Mouse (Mus musculus) CH12.LX (cell line): Measurements from ENCODE around the gene Zscan5b. TPM values are rescaled to one million over a fixed set of nuclear protein-coding genes. Genes with fewer than 3 reads are reported as not detected.

Experiments used
- DNase-seq: peaks from one replicate; pipeline ENCODE4 v3.0.0-alpha.2; 2013; ENCODE audit errors: extremely low read depth
- H3K27ac ChIP-seq: 2 replicates; pipeline ENCODE4 v1.5.1; 2012; ENCODE audit warnings: low read depth, mild to moderate bottlenecking, control low read depth, moderate library complexity; ENCODE audit not compliant: insufficient read depth
- H3K27me3 ChIP-seq: replicated peaks from 2 replicates; pipeline ENCODE3; 2012; ENCODE audit warnings: inconsistent platforms
- H3K36me3 ChIP-seq, 2 experiments: replicated peaks in 1 of 2; 2 replicates each; pipeline versions ENCODE3 to v1.6.1; 2012; ENCODE audit warnings: inconsistent platforms in 1 of 2, low read length in 1 of 2, mild to moderate bottlenecking in 1 of 2, mixed read lengths in 1 of 2, moderate library complexity in 1 of 2; ENCODE audit not compliant: control insufficient read depth in 1 of 2, insufficient read depth in 1 of 2
- H3K4me1 ChIP-seq, 2 experiments: 2 replicates each; pipeline ENCODE4 v1.6.1; 2012; ENCODE audit warnings: inconsistent platforms in 1 of 2, moderate library complexity in 1 of 2; ENCODE audit not compliant: insufficient read depth in 2 of 2, control insufficient read depth in 1 of 2
- H3K4me2 ChIP-seq: 2 replicates; pipeline ENCODE4 v1.6.1; 2012; ENCODE audit warnings: low read depth, mild to moderate bottlenecking, control low read depth; ENCODE audit not compliant: poor library complexity, insufficient read depth, severe bottlenecking
- H3K4me3 ChIP-seq, 3 experiments: fragments of 150-350 bp in 1 of 3; sonication (generic) in 1 of 3; replicated peaks in 1 of 3; 2 replicates each; pipeline versions ENCODE3 to v1.5.1; 2011 to 2012; ENCODE audit warnings: low read depth in 2 of 3, low read length in 2 of 3, mild to moderate bottlenecking in 2 of 3, moderate library complexity in 2 of 3, control low read depth in 1 of 3, improper control_type of control experiment in 1 of 3, inconsistent platforms in 1 of 3, mixed read lengths in 1 of 3; ENCODE audit not compliant: poor library complexity in 1 of 3
- H3K79me2 ChIP-seq: replicated peaks from 2 replicates; pipeline ENCODE4 v1.6.1; 2012; ENCODE audit warnings: mild to moderate bottlenecking, moderate library complexity; ENCODE audit not compliant: control insufficient read depth, poor library complexity, insufficient read depth, severe bottlenecking; ENCODE audit errors: extremely low read depth
- H3K9ac ChIP-seq: 2 replicates; pipeline ENCODE4 v1.6.1; 2012; ENCODE audit warnings: low read depth, mild to moderate bottlenecking, control low read depth, moderate library complexity; ENCODE audit not compliant: insufficient read depth
- H3K9me3 ChIP-seq: replicated peaks from 2 replicates; pipeline ENCODE3; 2012; ENCODE audit warnings: low read length, inconsistent platforms, mixed read lengths
- E2F4 ChIP-seq: IDR thresholded peaks from 2 replicates; pipeline ENCODE4 v1.6.1; 2011; ENCODE audit warnings: low read depth, low read length, improper control_type of control experiment; ENCODE audit not compliant: insufficient replicate concordance
- ELF1 ChIP-seq: IDR thresholded peaks from 2 replicates; pipeline ENCODE4 v1.6.1; 2014; ENCODE audit warnings: low read depth, mild to moderate bottlenecking, inconsistent platforms, low read length, improper control_type of control experiment
- EP300 ChIP-seq: IDR thresholded peaks from 2 replicates; pipeline ENCODE4 v1.6.1; 2011; ENCODE audit warnings: low read length, improper control_type of control experiment
- GABPA ChIP-seq: IDR thresholded peaks from 2 replicates; pipeline ENCODE4 v1.6.1; 2012; ENCODE audit warnings: low read depth, low read length, improper control_type of control experiment, inconsistent platforms; ENCODE audit not compliant: insufficient replicate concordance
- HCFC1 ChIP-seq: IDR thresholded peaks from 2 replicates; pipeline ENCODE4 v1.6.1; 2012; ENCODE audit warnings: low read depth, mild to moderate bottlenecking, inconsistent platforms, low read length, improper control_type of control experiment
- IRF4 ChIP-seq: IDR thresholded peaks from 2 replicates; pipeline ENCODE4 v1.6.1; 2014; ENCODE audit warnings: low read depth, mild to moderate bottlenecking, inconsistent platforms, low read length, improper control_type of control experiment
- JUN ChIP-seq: IDR thresholded peaks from 2 replicates; pipeline ENCODE4 v1.6.1; 2011; ENCODE audit warnings: low read depth, mild to moderate bottlenecking, low read length, improper control_type of control experiment, moderate library complexity; ENCODE audit not compliant: insufficient read depth
- KAT2A ChIP-seq: IDR thresholded peaks from 2 replicates; pipeline ENCODE4 v1.6.1; 2012; ENCODE audit warnings: low read length, improper control_type of control experiment, inconsistent platforms; ENCODE audit not compliant: insufficient replicate concordance
- MXI1 ChIP-seq: IDR thresholded peaks from 2 replicates; pipeline ENCODE4 v1.6.1; 2011; ENCODE audit warnings: mild to moderate bottlenecking, low read depth, low read length, improper control_type of control experiment
- MYC ChIP-seq: IDR thresholded peaks from 2 replicates; pipeline ENCODE4 v1.6.1; 2011; ENCODE audit warnings: low read depth, mild to moderate bottlenecking, improper control_type of control experiment, low read length
- NRF1 ChIP-seq: IDR thresholded peaks from 2 replicates; pipeline ENCODE4 v1.6.1; 2014; ENCODE audit warnings: low read depth, mild to moderate bottlenecking, inconsistent platforms, low read length, improper control_type of control experiment, moderate library complexity
- POLR2A ChIP-seq: IDR thresholded peaks from 2 replicates; pipeline ENCODE4 v1.6.1; 2011; ENCODE audit warnings: low read depth, mild to moderate bottlenecking, improper control_type of control experiment, low read length
- SIN3A ChIP-seq: IDR thresholded peaks from 2 replicates; pipeline ENCODE4 v1.6.1; 2012; ENCODE audit warnings: low read length, improper control_type of control experiment, inconsistent platforms
- TBP ChIP-seq: conservative IDR thresholded peaks from 2 replicates; pipeline ENCODE4 v1.6.1; 2011; ENCODE audit warnings: low read depth, low read length, improper control_type of control experiment
- UBTF ChIP-seq: IDR thresholded peaks from 2 replicates; pipeline ENCODE4 v1.6.1; 2012; ENCODE audit warnings: low read depth, mild to moderate bottlenecking, inconsistent platforms, low read length, improper control_type of control experiment, moderate library complexity
- USF2 ChIP-seq: conservative IDR thresholded peaks from 2 replicates; pipeline ENCODE4 v1.6.1; 2011; ENCODE audit warnings: low read depth, low read length, improper control_type of control experiment
- ZNF384 ChIP-seq: IDR thresholded peaks from 2 replicates; pipeline ENCODE4 v1.6.1; 2012; ENCODE audit warnings: low read depth, low read length, improper control_type of control experiment, inconsistent platforms
- dilution Hi-C: fragments of 300-500 bp; cut with MboI; formaldehyde crosslinking; loops from 2 replicates; pipeline ENCODE4 v1.14.3; 2020; ENCODE audit warnings: low sequenced_read_pairs; ENCODE audit not compliant: extremely low pct_unique_long_range_greater_than_20kb, extremely low pct_ligation_motif_present
- in situ Hi-C: fragments of 300-500 bp; cut with MboI; formaldehyde crosslinking; loops from 3 replicates; pipeline ENCODE4 v1.14.3; 2019; ENCODE audit warnings: low sequenced_read_pairs, low pct_ligation_motif_present, low pct_unique_long_range_greater_than_20kb, mixed read lengths
- polyA plus RNA-seq: library from polyadenylated mRNA; unstranded; fragments of >175 nt; gene quantifications from 2 replicates; pipeline ENCODE4 v1.2.1, GENCODE M21; 2012; ENCODE audit warnings: low read depth; ENCODE audit not compliant: insufficient read length
- total RNA-seq, 2 experiments: library from RNA; depleted of rRNA; stranded (reverse); fragments of 300-350 nt in 1 of 2; fragments of >200 nt in 1 of 2; gene quantifications; 2 replicates each; pipeline ENCODE4 v1.2.3; 2012 to 2014

Gene Zscan5b
- total and polyA plus RNA-seq, 3 experiments: not detected

GRCm38 (mm10) chr7:6196790-6197189, 25.3 kb upstream of the Zscan5b start, which contains the start of gene Galp:
Galp (plus strand) TSS chr7:6197090.
- H3K27ac ChIP-seq: no peak within 1 kb of the TSS
- H3K4me3 ChIP-seq: no peak within 1 kb of the TSS
- no peaks in the 10 kb centered on the region for H3K9me3 ChIP-seq
- H3K79me2 ChIP-seq: no peaks in the 10 kb centered on the region
- H3K27me3 ChIP-seq: peaks cover 33% of the 10 kb centered on the region
- in situ Hi-C loops (no loop called here), dilution Hi-C loops (no loop called here)
- H3K9ac ChIP-seq: no peak within 1 kb of the TSS
- no peak within 1 kb of the TSS for H3K4me2 ChIP-seq
- peaks cover 0 to 3% of the 10 kb centered on the region in 2 experiments for H3K36me3 ChIP-seq
- DNase-seq: no peak
- H3K4me1 ChIP-seq: no peaks in the 10 kb centered on the region
- no peak for TF ChIP-seq ELF1
- no peak for TF ChIP-seq POLR2A
- TF ChIP-seq UBTF: no peak
- no peak for TF ChIP-seq JUN
- no peak for TF ChIP-seq MYC
- TF ChIP-seq NRF1: no peak
- no peak for TF ChIP-seq TBP
- no peak for TF ChIP-seq GABPA
- no peak for TF ChIP-seq E2F4
- TF ChIP-seq KAT2A: no peak
- TF ChIP-seq, all 38 proteins: peak for 0

DNA sequence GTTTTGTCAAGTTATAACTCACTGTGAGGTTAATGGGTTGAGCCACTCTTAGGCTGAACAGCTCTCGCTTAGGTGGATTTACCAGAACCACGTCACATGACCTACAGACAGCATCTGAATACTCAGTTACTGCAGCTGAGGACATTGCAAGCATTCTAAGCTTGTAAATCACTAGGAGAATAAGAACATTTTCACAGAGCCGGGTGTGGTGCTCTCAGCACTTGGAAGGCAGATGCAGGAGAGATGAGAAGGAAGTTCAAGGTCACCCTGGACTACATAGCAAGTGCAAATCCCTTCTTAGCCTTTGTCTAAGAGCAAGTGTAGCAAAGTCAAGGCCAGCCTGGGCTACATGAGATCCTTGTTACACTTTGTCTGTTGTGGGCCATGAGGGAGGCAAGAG, 17.9 kb upstream of the Zscan5b start:
- dilution Hi-C loops: no loop called here
- Histone ChIP-seq H3K4me2 (no peak overlapping the region), H3K9ac (no peak overlapping the region), H3K36me3 (no peaks in the 10 kb centered on the region), H3K4me3 (no peak overlapping the region), H3K79me2 (no peaks in the 10 kb centered on the region), H3K9me3 (no peaks in the 10 kb centered on the region), H3K27me3 (peaks cover 55% of the 10 kb centered on the region), H3K27ac (no peak overlapping the region), H3K4me1 (no peaks in the 10 kb centered on the region)
- DNase-seq: no peak
- in situ Hi-C loops: no loop called here
- no peak for TF ChIP-seq IRF4
- TF ChIP-seq ZNF384: no peak
- no peak for TF ChIP-seq HCFC1
- TF ChIP-seq MXI1: no peak
- TF ChIP-seq SIN3A: no peak
- TF ChIP-seq EP300: no peak
- no peak for TF ChIP-seq GABPA
- no peak for TF ChIP-seq USF2
- TF ChIP-seq TBP: no peak
